Mouse (Mus musculus): ENCODE measurements at regions not wholly inside any gene's neighbourhood (a gene's known extent, or its start where the extent isn't known, plus 50 kb on each side); places are given as distances from the start of the nearest gene placed in this dataset.

- no peak overlapping the region for H3K4me2 ChIP-seq
- no peaks in the 10 kb centered on the region for H3K36me3 ChIP-seq
- H3K27ac ChIP-seq = no peak overlapping the region
- ATAC-seq (ENCODE audit: insufficient read depth, low FRiP score, low read depth) = no peak
- H3K4me3 ChIP-seq (replicated peaks) = no peak overlapping the region
- H3K9ac ChIP-seq = no peak overlapping the region
- H3K27me3 ChIP-seq (replicated peaks) = no peaks in the 10 kb centered on the region
- no peaks in the 10 kb centered on the region for H3K9me3 ChIP-seq
- H3K4me1 ChIP-seq = no peaks in the 10 kb centered on the region
Observed at GRCm38 (mm10) chr7:124593462-124593861, 610.8 kb downstream of the Hs3st4 start.

GRCm38 (mm10) chr7:124600767-124601166 is 618.1 kb downstream of the Hs3st4 start:
- Histone ChIP-seq H3K4me1 (no peaks in the 10 kb centered on the region), H3K4me3 (replicated peaks) (no peak overlapping the region), H3K4me2 (no peak overlapping the region), H3K27me3 (replicated peaks) (no peaks in the 10 kb centered on the region), H3K9me3 (no peaks in the 10 kb centered on the region), H3K9ac (no peak overlapping the region), H3K27ac (no peak overlapping the region), H3K36me3 (no peaks in the 10 kb centered on the region)
- ATAC-seq (ENCODE audit: insufficient read depth, low FRiP score, low read depth) = no peak
- WGBS = 87% methylated on average over 6 of the region's 6 CpGs

- Histone ChIP-seq H3K4me2 (no peak overlapping the region), H3K4me1 (no peaks in the 10 kb centered on the region), H3K36me3 (no peaks in the 10 kb centered on the region), H3K9ac (no peak overlapping the region), H3K27me3 (replicated peaks) (no peaks in the 10 kb centered on the region), H3K4me3 (replicated peaks) (no peak overlapping the region), H3K9me3 (no peaks in the 10 kb centered on the region), H3K27ac (no peak overlapping the region)
- ATAC-seq (ENCODE audit: insufficient read depth, low FRiP score, low read depth) = no peak
- 70% methylated on average over 2 of the region's 2 CpGs for WGBS
Observed at GRCm38 (mm10) chr7:124604581-124604980, 621.9 kb downstream of the Hs3st4 start.

- Histone ChIP-seq H3K36me3 (no peaks in the 10 kb centered on the region), H3K27me3 (replicated peaks) (no peaks in the 10 kb centered on the region), H3K4me1 (no peaks in the 10 kb centered on the region), H3K4me2 (no peak overlapping the region), H3K9me3 (no peaks in the 10 kb centered on the region), H3K9ac (no peak overlapping the region), H3K27ac (no peak overlapping the region), H3K4me3 (replicated peaks) (no peak overlapping the region)
- no peak for ATAC-seq (ENCODE audit: insufficient read depth, low FRiP score, low read depth)
- WGBS = 71% methylated on average over 1 of the region's 1 CpGs
Observed at GRCm38 (mm10) chr7:124605978-124606377, 623.3 kb downstream of the Hs3st4 start.

- H3K9ac ChIP-seq = no peak overlapping the region
- H3K9me3 ChIP-seq = no peaks in the 10 kb centered on the region
- no peak for ATAC-seq (ENCODE audit: insufficient read depth, low FRiP score, low read depth)
- no peaks in the 10 kb centered on the region for H3K4me1 ChIP-seq
- H3K27ac ChIP-seq = no peak overlapping the region
- no peak overlapping the region for H3K4me2 ChIP-seq
- no peaks in the 10 kb centered on the region for H3K36me3 ChIP-seq
- no peak overlapping the region for H3K4me3 ChIP-seq (replicated peaks)
- H3K27me3 ChIP-seq (replicated peaks) = no peaks in the 10 kb centered on the region
Observed at GRCm38 (mm10) chr7:124607061-124607460, 624.4 kb downstream of the Hs3st4 start.

GRCm38 (mm10) chr7:124610437-124610836 is 627.8 kb downstream of the Hs3st4 start:
- Histone ChIP-seq H3K36me3 (no peaks in the 10 kb centered on the region), H3K27ac (no peak overlapping the region), H3K9ac (no peak overlapping the region), H3K4me3 (replicated peaks) (no peak overlapping the region), H3K4me1 (no peaks in the 10 kb centered on the region), H3K9me3 (no peaks in the 10 kb centered on the region), H3K4me2 (no peak overlapping the region), H3K27me3 (replicated peaks) (no peaks in the 10 kb centered on the region)
- 82% methylated on average over 3 of the region's 3 CpGs for WGBS
- ATAC-seq (ENCODE audit: insufficient read depth, low FRiP score, low read depth) = no peak

GRCm38 (mm10) chr7:124647131-124647530 is 664.5 kb downstream of the Hs3st4 start:
- no peak overlapping the region for H3K27ac ChIP-seq
- no peaks in the 10 kb centered on the region for H3K36me3 ChIP-seq
- H3K4me1 ChIP-seq = no peaks in the 10 kb centered on the region
- H3K9ac ChIP-seq = no peak overlapping the region
- H3K4me3 ChIP-seq (replicated peaks) = no peak overlapping the region
- ATAC-seq (ENCODE audit: insufficient read depth, low FRiP score, low read depth) = no peak
- H3K4me2 ChIP-seq = no peak overlapping the region
- H3K27me3 ChIP-seq (replicated peaks) = no peaks in the 10 kb centered on the region
- 55% methylated on average over 6 of the region's 6 CpGs for WGBS
- H3K9me3 ChIP-seq = no peaks in the 10 kb centered on the region

- no peaks in the 10 kb centered on the region for H3K4me1 ChIP-seq
- no peak overlapping the region for H3K4me3 ChIP-seq (replicated peaks)
- no peak overlapping the region for H3K4me2 ChIP-seq
- H3K9ac ChIP-seq = no peak overlapping the region
- H3K36me3 ChIP-seq = no peaks in the 10 kb centered on the region
- no peaks in the 10 kb centered on the region for H3K27me3 ChIP-seq (replicated peaks)
- H3K9me3 ChIP-seq = no peaks in the 10 kb centered on the region
- H3K27ac ChIP-seq = no peak overlapping the region
- 36% methylated on average over 12 of the region's 12 CpGs for WGBS
- no peak for ATAC-seq (ENCODE audit: insufficient read depth, low FRiP score, low read depth)
Observed at GRCm38 (mm10) chr7:124667180-124667968, 684.7 kb downstream of the Hs3st4 start.

GRCm38 (mm10) chr7:124668058-124668457 is 685.4 kb downstream of the Hs3st4 start:
- Histone ChIP-seq H3K9me3 (no peaks in the 10 kb centered on the region), H3K36me3 (no peaks in the 10 kb centered on the region), H3K4me2 (no peak overlapping the region), H3K4me3 (replicated peaks) (no peak overlapping the region), H3K9ac (no peak overlapping the region), H3K27me3 (replicated peaks) (no peaks in the 10 kb centered on the region), H3K27ac (no peak overlapping the region), H3K4me1 (no peaks in the 10 kb centered on the region)
- 49% methylated on average over 4 of the region's 4 CpGs for WGBS
- no peak for ATAC-seq (ENCODE audit: insufficient read depth, low FRiP score, low read depth)

- WGBS = 74% methylated on average over 4 of the region's 4 CpGs
- Histone ChIP-seq H3K9ac (no peak overlapping the region), H3K9me3 (no peaks in the 10 kb centered on the region), H3K27ac (no peak overlapping the region), H3K4me2 (no peak overlapping the region), H3K36me3 (no peaks in the 10 kb centered on the region), H3K4me1 (no peaks in the 10 kb centered on the region), H3K4me3 (replicated peaks) (no peak overlapping the region), H3K27me3 (replicated peaks) (no peaks in the 10 kb centered on the region)
- ATAC-seq (ENCODE audit: insufficient read depth, low FRiP score, low read depth) = no peak
Observed at GRCm38 (mm10) chr7:124670477-124670876, 687.8 kb downstream of the Hs3st4 start.

- Histone ChIP-seq H3K4me1 (no peaks in the 10 kb centered on the region), H3K4me3 (replicated peaks) (no peak overlapping the region), H3K36me3 (no peaks in the 10 kb centered on the region), H3K27me3 (replicated peaks) (no peaks in the 10 kb centered on the region), H3K9ac (no peak overlapping the region), H3K4me2 (no peak overlapping the region), H3K27ac (no peak overlapping the region), H3K9me3 (no peaks in the 10 kb centered on the region)
- no peak for ATAC-seq (ENCODE audit: insufficient read depth, low FRiP score, low read depth)
Observed at GRCm38 (mm10) chr7:124671117-124671516, 688.4 kb downstream of the Hs3st4 start.

- H3K9ac ChIP-seq = no peak overlapping the region
- H3K4me1 ChIP-seq = no peaks in the 10 kb centered on the region
- no peaks in the 10 kb centered on the region for H3K27me3 ChIP-seq (replicated peaks)
- H3K27ac ChIP-seq = no peak overlapping the region
- no peak for ATAC-seq (ENCODE audit: insufficient read depth, low FRiP score, low read depth)
- H3K36me3 ChIP-seq = no peaks in the 10 kb centered on the region
- no peaks in the 10 kb centered on the region for H3K9me3 ChIP-seq
- 55% methylated on average over 3 of the region's 3 CpGs for WGBS
- H3K4me3 ChIP-seq (replicated peaks) = no peak overlapping the region
- H3K4me2 ChIP-seq = no peak overlapping the region
Observed at GRCm38 (mm10) chr7:124676854-124677515, 694.3 kb downstream of the Hs3st4 start.

Measured in stomach, embryonic 15.5 days (tissue).